Mouse (Mus musculus) liver, embryonic 14.5 days (tissue): Measurements from ENCODE around the gene Dnmt3a.

Source experiments
- CTCF ChIP-seq: IDR thresholded peaks from 2 replicates; pipeline ENCODE4 v1.5.1; 2016; ENCODE audit warnings: antibody characterized with exemption, low read depth, control low read depth
- EP300 ChIP-seq: IDR thresholded peaks from 2 replicates; pipeline ENCODE4 v1.6.1; 2016; ENCODE audit warnings: antibody characterized with exemption, low read depth

DNA sequence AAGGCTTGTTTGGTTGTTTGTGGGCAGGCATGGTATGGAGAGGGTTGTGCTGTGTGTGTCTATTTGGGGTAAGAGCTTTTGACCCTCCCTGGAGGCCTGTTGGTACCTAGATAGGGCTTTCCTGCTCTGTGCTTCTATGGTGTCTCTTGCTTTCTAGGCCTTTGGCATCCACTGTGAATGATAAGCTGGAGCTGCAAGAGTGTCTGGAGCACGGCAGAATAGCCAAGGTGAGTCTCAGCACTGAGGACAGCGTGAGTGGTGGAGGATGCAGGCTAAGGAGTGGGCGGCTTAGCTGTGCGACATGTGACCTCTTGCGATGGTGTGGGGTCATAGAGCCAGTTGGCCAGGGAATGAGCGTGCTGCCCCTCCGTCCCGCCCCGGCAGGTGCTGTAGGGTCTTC is 99.6 kb downstream of the Dnmt3a start:
- TF ChIP-seq CTCF (no peak), EP300 (no peak)
